Mouse (Mus musculus): Measurements from ENCODE around the gene Atp6v1b1.
A peak's percentile ranks its signal among the peaks of the same experiment; 100 is the strongest.
"Not testable (repeated sequence)": the region's sequence is repeated elsewhere in the genome, so short reads cannot be mapped to it uniquely, and the experiment has no call there.

Atp6v1b1 gene

DNA sequence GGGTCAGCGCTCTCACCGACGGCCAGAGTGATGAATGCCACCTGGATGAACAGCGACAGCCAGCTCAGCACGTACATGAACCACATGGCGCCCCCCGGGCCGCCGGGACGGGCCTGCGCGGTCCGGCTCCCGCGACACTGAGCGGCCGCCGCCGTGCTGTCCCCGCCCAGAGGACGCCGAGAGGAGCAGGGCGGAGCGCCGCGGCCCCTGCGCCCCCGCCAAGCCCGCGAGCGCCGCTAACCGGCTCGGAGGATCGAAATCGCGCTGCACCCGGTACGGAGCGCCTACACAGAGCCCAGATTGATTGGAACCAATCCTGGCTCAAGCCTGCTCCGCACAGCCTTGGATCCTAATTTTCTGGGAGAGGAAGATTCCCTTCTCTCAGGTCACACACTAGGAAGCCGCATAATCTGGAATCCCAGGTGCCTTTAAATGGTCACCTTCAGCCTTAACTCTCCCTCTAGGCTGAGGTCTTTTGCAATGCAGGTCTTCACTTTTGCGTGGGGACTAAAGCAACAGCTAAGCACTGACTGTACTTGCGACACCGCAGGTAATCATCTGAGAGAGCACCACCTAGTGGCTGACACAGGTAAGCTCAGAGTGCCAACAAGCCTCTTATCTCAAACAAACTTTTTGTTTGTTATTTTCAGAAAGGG, 33.0 kb downstream of the Atp6v1b1 start, which contains the start of gene Tex261:
TSS of gene Tex261 (minus strand) at position 176 of the 656 bp plus-strand sequence.
- peak; percentile 89 for DNase-seq (ENCODE audit: low spot score in 2 of 2)

GRCm38 (mm10) chr6:83778306-83778705, 35.5 kb downstream of the Atp6v1b1 start:
- no peak for DNase-seq (ENCODE audit: low spot score in 2 of 2)

DNA sequence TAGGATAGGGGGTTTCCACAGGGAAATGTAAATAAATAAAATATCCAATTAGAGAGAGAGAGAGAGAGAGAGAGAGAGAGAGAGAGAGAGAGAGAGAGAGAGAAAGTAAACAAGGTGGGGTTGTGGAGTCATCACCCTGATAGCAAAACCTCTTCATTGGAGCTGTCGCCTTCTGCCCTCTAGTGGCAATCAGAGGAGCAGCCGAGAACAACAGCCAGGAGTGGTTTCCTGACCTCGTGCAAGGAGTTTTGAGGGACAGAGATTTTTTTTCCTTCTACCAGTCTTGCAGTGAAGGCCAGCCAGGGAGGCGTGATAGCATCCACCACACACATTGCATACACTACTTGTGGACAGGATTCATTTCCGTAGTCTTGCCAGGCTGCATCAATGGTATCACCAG, 36.2 kb downstream of the Atp6v1b1 start:
- peak; percentile 45 to 53 for DNase-seq (ENCODE audit: low spot score in 2 of 2)

DNA sequence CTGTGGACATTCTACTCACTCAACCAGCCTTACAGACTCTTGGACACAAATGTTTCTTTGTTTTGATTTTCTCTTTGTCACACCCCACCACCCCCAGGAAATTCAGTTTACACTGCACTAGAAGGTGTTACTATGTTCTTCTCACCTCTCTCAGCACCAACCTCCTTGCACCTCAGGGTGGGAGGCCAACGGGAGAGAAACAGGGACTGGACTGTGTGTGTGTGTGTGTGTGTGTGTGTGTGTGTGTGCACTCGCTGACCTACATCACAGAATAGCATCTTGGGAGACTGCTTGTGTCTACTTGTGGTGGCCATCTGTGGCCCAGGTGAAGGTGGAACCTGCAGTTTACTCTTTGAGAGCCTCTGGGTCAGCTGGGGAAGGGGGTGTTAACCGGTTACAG, 43.6 kb downstream of the Atp6v1b1 start:
- no peak for DNase-seq (ENCODE audit: low spot score in 2 of 2)

DNA sequence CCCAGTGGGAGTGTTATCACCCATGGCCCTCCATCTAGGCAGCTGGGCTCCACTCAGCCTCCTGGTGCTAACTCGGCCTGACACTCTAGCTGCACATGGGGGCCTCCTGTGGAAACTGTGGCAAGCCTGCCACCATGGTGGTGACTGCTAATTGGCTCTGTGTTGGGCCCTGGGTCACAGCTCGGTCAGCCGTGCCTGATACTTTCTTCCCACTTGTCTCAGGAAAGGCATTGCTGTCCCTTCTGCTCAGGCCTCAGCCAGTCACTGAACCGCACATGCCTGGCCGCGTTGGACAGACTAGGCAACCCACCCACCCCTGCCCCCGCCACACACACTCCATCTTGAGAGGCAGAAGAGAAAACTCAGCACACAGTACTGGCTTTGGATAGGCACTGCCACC, 45.8 kb downstream of the Atp6v1b1 start:
- no peak for DNase-seq (ENCODE audit: low spot score in 2 of 2)

- not testable (repeated sequence) for DNase-seq (ENCODE audit: low spot score in 2 of 2)
Measured at GRCm38 (mm10) chr6:83790533-83790932, 47.7 kb downstream of the Atp6v1b1 start.

GRCm38 (mm10) chr6:83791251-83791890, 48.6 kb downstream of the Atp6v1b1 start:
- no peak for DNase-seq (ENCODE audit: low spot score in 2 of 2)

GRCm38 (mm10) chr6:83794760-83795296, 52.0 kb downstream of the Atp6v1b1 start, which contains the start of gene Nagk:
TSS of gene Nagk (plus strand) at chr6:83794982.
- peak; percentile 93 to 95 for DNase-seq (ENCODE audit: low spot score in 2 of 2)

GRCm38 (mm10) chr6:83795492-83795900, 52.7 kb downstream of the Atp6v1b1 start:
- DNase-seq (ENCODE audit: low spot score in 2 of 2): peak; percentile 31 to 36

- DNase-seq (ENCODE audit: low spot score in 2 of 2): no peak
Measured at GRCm38 (mm10) chr6:83796686-83797085, 53.9 kb downstream of the Atp6v1b1 start.

GRCm38 (mm10) chr6:83802033-83802432, 59.2 kb downstream of the Atp6v1b1 start:
- DNase-seq (ENCODE audit: low spot score in 2 of 2): no peak

GRCm38 (mm10) chr6:83802846-83803245, 60.1 kb downstream of the Atp6v1b1 start:
- DNase-seq (ENCODE audit: low spot score in 2 of 2): no peak
